In the genomic region with DNA sequence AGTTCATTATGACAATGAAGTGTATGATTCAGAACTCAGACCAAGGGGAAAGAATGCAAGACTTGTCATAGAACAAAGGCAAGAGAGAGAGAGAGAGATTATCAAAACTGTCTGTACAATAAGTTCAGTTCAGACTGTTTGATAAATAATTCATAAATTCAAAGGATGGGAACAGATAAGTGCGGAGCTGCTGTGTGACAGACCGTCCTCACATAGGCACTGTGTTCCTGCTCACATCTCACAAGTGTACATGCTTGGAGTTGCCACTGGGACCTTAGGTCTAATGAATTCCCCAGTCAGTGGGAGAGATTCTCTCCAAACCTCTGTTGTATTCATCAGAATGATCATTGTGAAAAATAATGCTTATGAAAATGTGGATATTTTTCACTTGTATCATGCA, we compare ENCODE assay signal across 39 mouse cellular contexts. TPM values are rescaled to one million over a fixed set of nuclear protein-coding genes. Genes with fewer than 3 reads are reported as not detected.
"Had no signal": no experiment of that assay in that cellular context is flagged by ENCODE, and none has a peak within 500 bp of the region (broad histone marks: within the 10 kb centered on the region; RNA-seq: fewer than 3 reads in every experiment).

No protein-coding gene starts in this region.

- H3K4me1 ChIP-seq: limb, embryonic 12.5 days; limb, embryonic 13.5 days; limb, embryonic 15.5 days; liver, embryonic 12.5 days; liver, embryonic 13.5 days; liver, embryonic 15.5 days; lung, embryonic 15.5 days; megakaryocyte, embryonic 14.5 days; midbrain, embryonic 10.5 days; midbrain, embryonic 12.5 days; midbrain, embryonic 13.5 days; midbrain, embryonic 15.5 days; neural tube, embryonic 12.5 days had no signal

- H3K27ac ChIP-seq: limb, embryonic 10.5 days; limb, embryonic 12.5 days; limb, embryonic 13.5 days; limb, embryonic 15.5 days; liver, embryonic 12.5 days; liver, embryonic 13.5 days; liver, embryonic 14.5 days; liver, embryonic 15.5 days; lung, embryonic 15.5 days; macrophage; midbrain, embryonic 10.5 days; midbrain, embryonic 12.5 days; midbrain, embryonic 13.5 days; midbrain, embryonic 15.5 days; neural tube, embryonic 12.5 days had no signal

- DNase-seq: left cerebral cortex, postnatal 4 days; liver; liver, embryonic 13.5 days; liver, postnatal 0 days; lung, adult 18-20 months; lung, adult 2 months; lung, embryonic 14.5 days; lung, postnatal 10 days; lung, postnatal 14 days; lung, postnatal 36 days; lung, postnatal 4 days; midbrain, embryonic 14.5 days had no signal

- H3K4me2 ChIP-seq: limb, embryonic 12.5 days; limb, embryonic 13.5 days; limb, embryonic 15.5 days; liver, embryonic 11.5 days; liver, embryonic 12.5 days; liver, embryonic 13.5 days; liver, embryonic 15.5 days; lung, embryonic 14.5 days; lung, embryonic 15.5 days; midbrain, embryonic 11.5 days; midbrain, embryonic 12.5 days; midbrain, embryonic 13.5 days; midbrain, embryonic 15.5 days; neural tube, embryonic 12.5 days had no signal

- H3K9me3 ChIP-seq: limb, embryonic 10.5 days; limb, embryonic 12.5 days; limb, embryonic 13.5 days; limb, embryonic 15.5 days; liver, embryonic 12.5 days; liver, embryonic 13.5 days; liver, embryonic 15.5 days; lung, embryonic 15.5 days; midbrain, embryonic 10.5 days; midbrain, embryonic 12.5 days; midbrain, embryonic 13.5 days; midbrain, embryonic 15.5 days; neural tube, embryonic 12.5 days had no signal

- H3K9ac ChIP-seq: limb, embryonic 12.5 days; limb, embryonic 13.5 days; limb, embryonic 15.5 days; liver, embryonic 12.5 days; liver, embryonic 13.5 days; liver, embryonic 14.5 days; liver, embryonic 15.5 days; liver, postnatal 0 days; lung, embryonic 14.5 days; lung, embryonic 15.5 days; midbrain, embryonic 12.5 days; midbrain, embryonic 13.5 days; midbrain, embryonic 15.5 days; neural tube, embryonic 12.5 days had no signal

- H3K36me3 ChIP-seq: limb, embryonic 10.5 days; limb, embryonic 12.5 days; limb, embryonic 13.5 days; limb, embryonic 15.5 days; liver, embryonic 12.5 days; liver, embryonic 13.5 days; liver, embryonic 15.5 days; lung, embryonic 15.5 days; midbrain, embryonic 10.5 days; midbrain, embryonic 12.5 days; midbrain, embryonic 13.5 days; midbrain, embryonic 15.5 days; neural tube, embryonic 12.5 days had no signal

- H3K4me3 ChIP-seq: limb, embryonic 10.5 days; limb, embryonic 12.5 days; limb, embryonic 13.5 days; limb, embryonic 15.5 days; liver, embryonic 12.5 days; liver, embryonic 13.5 days; liver, embryonic 15.5 days; lung, embryonic 15.5 days; megakaryocyte, embryonic 14.5 days; midbrain, embryonic 10.5 days; midbrain, embryonic 12.5 days; midbrain, embryonic 13.5 days; midbrain, embryonic 15.5 days; myocyte; neural tube, embryonic 12.5 days had no signal

- ATAC-seq: liver, embryonic 12.5 days; liver, postnatal 0 days; lung, postnatal 0 days; midbrain, embryonic 13.5 days; midbrain, embryonic 15.5 days; midbrain, embryonic 16.5 days had no signal

- H3K27me3 ChIP-seq: limb, embryonic 12.5 days; limb, embryonic 13.5 days; limb, embryonic 15.5 days; liver, embryonic 12.5 days; liver, embryonic 13.5 days; liver, embryonic 15.5 days; lung, embryonic 15.5 days; midbrain, embryonic 12.5 days; midbrain, embryonic 13.5 days; midbrain, embryonic 15.5 days; neural tube, embryonic 12.5 days had no signal

RNA-seq across cellular contexts. Expression of gene Cfap161, which starts 27.3 kb away (rescaled TPM):
- total RNA-seq: liver, adult 2 months; megakaryocyte progenitor cell, adult 5-6 weeks; megakaryocyte, adult 5-6 weeks; megakaryocyte-erythroid progenitor cell, adult 5-6 weeks; monocyte, adult 5-6 weeks had no signal
- polyA plus RNA-seq: liver, adult 2 months; liver, embryonic 11.5 days; liver, embryonic 12.5 days; liver, embryonic 13.5 days; liver, embryonic 15.5 days; liver, embryonic 16.5 days; liver, postnatal 0 days; midbrain, embryonic 11.5 days; midbrain, embryonic 12.5 days; neural tube, embryonic 11.5 days; neural tube, embryonic 12.5 days had no signal
